Mouse (Mus musculus): ENCODE results near the gene Dmac2.

The Dmac2 gene

GRCm38 (mm10) chr7:25615706-25616011 lies 3.6 kb upstream of the Dmac2 start, which contains the start of gene Erich4:
Gene Erich4 (minus strand): TSS chr7:25615892.
- no peak for DNase-seq (ENCODE audit: inconsistent ontology term)

GRCm38 (mm10) chr7:25617376-25618160 lies 1.6 kb upstream of the Dmac2 start:
- no peak for DNase-seq (ENCODE audit: inconsistent ontology term)

GRCm38 (mm10) chr7:25619722-25619991 lies 443 bp downstream of the Dmac2 start:
- no peak for DNase-seq (ENCODE audit: inconsistent ontology term)

DNA sequence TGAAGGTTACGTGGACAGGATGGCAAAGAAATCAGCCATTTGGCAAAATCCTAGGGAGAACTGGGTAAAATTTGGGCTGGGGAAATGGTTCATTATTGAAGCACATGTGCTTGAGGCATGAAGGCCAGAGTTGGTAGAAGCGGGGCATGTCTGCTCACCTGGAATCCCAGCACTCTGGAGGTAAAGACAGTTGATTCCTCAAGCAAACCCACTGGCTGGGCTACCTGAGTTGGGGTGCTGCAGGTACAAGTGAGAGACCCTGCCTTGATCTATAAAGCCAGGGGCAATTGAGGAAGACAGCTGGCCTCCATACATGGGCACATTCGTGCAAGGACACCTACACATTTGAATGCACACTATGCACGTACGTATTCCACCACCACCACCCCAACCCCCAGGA lies 887 bp downstream of the Dmac2 start:
- DNase-seq (ENCODE audit: inconsistent ontology term) = no peak

GRCm38 (mm10) chr7:25620751-25621150 lies 1.5 kb downstream of the Dmac2 start:
- no peak for DNase-seq (ENCODE audit: inconsistent ontology term)

- no peak for DNase-seq (ENCODE audit: inconsistent ontology term)
Measured at GRCm38 (mm10) chr7:25623857-25624370, 4.7 kb downstream of the Dmac2 start.

DNA sequence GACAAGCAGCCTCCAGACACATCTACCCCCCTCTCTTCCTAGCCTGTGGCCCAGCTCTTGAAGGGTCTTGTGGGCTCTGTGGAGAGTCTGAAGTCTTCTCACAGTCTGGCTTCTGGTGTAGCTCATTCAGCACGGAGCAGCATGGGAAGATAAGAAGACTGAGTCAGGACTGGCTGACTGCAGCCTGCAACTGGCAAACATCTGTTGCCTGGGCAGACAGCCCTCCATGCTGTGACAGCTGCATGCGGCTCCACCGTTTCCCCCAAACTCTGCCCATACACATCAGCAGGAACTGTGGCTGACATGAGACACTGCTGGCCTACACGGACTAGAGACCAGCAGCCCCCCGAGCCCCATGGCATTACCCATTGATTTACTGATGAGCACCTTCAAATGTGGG lies 5.6 kb downstream of the Dmac2 start:
- DNase-seq (ENCODE audit: inconsistent ontology term) = no peak

DNA sequence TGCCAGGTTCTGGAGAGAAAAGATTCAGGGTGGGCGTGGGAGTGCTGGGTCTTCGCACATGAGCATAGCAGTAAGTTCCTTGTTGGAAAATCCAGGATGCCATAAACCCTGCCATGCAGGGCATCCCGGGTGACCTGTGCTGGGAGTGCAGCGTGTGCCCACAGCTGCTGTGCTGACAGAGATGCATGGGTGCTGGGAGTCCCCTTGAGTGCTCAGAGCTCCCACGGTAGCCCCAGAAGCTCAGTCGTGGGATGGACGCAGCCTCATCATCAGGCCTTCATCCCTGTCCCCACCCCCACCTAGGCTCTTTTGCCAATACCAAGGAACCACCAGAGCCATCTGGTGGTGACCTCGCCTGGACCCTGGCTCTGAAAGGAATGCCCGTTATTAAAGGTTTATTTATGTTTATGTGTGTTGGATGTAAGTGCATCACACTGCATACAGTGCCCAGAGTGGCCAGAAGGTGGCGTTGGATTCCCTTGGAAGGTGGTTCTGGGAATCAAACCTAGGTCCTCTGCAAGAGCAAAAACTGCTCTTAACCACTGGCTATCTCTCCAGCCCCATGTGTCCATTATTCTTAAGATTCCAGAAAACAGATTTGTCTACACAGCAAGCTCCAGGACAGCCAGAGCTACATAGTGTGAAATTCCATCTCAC lies 6.5 kb downstream of the Dmac2 start:
- no peak for DNase-seq (ENCODE audit: inconsistent ontology term)

- no peak for DNase-seq (ENCODE audit: inconsistent ontology term)
Measured at GRCm38 (mm10) chr7:25626509-25627430, 7.6 kb downstream of the Dmac2 start, which contains the start of gene B3gnt8. Gene B3gnt8 (plus strand): TSS chr7:25626654.

DNA sequence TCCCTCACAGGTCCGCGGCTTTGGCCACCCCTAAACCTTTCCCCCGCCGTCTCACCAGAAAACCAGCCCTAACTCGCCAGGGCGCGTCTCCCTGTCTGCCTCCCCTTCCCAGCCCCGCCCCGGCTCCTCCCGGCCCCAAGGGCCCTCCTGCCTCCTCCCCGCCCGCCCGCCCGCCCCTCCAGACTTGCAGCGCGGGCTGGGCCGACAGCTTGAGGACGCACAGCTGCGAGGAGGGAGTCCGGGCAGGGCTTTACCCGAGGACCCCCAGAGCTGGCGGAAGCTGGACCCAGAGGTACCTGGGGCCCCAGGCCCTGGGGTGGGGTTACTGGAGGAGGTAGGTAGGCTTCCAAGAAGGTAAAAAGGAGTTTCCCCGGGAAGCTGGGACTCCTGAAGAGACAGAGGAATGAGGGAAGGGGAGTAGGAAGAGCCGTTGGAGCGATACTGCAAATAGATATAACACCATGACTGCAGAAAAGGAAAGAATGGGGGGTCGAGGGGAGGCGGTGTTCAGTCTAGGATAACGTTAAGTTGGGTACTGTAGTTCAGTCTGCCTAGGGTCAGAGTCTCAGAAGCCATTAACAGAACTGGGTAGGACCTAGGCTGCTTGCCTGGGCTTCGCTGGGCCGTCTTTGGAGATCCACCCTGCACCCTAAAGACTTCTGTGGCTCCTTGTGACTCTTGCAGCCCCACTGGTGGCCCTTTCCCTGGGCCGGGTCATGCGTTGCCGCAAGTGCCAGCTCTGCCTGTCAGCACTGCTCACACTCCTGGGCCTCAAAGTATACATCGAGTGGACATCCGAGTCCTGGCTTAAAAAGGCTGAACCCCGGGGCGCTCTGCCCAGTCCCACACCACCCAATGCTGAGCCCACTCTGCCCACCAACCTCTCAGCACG lies 8.5 kb downstream of the Dmac2 start:
- peak; percentile 62 for DNase-seq (ENCODE audit: inconsistent ontology term)

DNA sequence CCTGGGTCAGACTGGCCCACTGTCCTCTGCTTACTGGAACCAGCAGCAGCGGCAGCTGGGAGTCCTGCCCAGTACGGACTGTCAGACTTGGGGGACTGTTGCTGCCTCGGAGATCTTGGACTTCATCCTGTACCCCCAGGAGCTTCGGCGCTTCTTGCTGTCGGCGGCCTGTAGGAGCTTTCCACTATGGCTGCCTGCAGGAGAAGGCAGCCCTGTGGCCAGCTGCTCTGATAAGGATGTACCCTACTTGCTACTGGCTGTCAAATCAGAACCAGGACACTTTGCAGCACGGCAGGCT lies 9.1 kb downstream of the Dmac2 start:
- DNase-seq (ENCODE audit: inconsistent ontology term) = no peak

DNA sequence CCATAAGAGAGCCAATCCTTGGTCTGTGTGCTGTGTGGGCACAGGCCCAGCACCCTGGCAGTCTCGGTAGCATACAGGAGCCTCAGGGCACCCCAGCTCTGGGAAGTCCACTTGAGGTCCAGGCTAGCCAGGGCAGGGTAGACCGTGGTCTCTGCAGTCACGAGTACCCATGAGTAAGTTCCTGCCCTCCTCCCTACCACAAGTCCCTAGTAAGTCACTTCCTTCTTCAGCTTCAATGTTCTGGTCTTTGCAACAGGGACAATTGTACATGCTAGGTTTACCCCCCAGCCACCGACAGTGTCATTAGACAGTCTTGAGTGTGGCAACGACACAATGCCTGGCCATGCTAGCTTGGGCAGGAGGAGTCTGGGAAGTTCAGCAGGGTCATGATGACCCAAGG lies 13.5 kb downstream of the Dmac2 start:
- no peak for DNase-seq (ENCODE audit: inconsistent ontology term)

GRCm38 (mm10) chr7:25636373-25636772 lies 17.2 kb downstream of the Dmac2 start:
- DNase-seq (ENCODE audit: inconsistent ontology term) = no peak

DNA sequence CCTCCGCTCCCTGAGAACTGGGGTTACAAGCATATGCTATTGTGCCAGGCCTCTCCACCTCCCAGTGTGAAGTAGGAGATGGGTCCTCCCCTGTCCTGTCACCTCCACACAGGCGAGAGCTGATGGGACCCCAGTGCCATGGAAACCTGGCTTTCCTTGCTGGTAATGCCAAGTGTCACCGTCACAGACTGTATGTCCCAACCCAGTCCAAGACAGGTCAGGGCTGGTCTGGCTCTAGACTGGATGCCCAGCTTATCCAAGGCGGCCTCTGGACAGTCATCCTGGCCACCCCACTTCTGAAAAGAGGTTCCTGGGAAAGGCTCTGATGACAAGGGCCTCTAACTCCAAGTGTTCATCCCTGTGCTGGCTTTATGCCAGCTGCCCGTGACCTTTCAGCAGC lies 17.9 kb downstream of the Dmac2 start:
- no peak for DNase-seq (ENCODE audit: inconsistent ontology term)

GRCm38 (mm10) chr7:25639754-25640153 lies 20.5 kb downstream of the Dmac2 start:
- DNase-seq (ENCODE audit: inconsistent ontology term) = no peak

DNA sequence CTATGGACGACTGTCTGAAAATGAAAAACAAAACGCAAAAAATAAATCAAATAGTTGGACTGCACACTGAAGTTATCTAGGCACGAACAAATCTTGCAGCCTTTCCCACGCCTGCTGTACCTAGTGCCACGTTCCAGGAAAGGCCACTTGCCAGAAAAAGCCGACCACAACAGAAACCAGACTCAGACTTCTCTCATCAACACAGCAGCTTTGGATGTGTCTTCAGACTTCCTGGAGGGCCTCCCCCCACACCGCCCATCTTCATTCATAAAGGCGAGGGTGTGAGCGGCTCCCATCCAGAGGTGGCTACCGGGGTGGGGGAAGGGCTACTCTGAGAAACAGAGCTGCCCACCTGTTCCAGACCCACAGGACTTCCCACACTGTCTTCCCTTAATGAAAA lies 24.9 kb downstream of the Dmac2 start:
- no peak for DNase-seq (ENCODE audit: inconsistent ontology term)

DNA sequence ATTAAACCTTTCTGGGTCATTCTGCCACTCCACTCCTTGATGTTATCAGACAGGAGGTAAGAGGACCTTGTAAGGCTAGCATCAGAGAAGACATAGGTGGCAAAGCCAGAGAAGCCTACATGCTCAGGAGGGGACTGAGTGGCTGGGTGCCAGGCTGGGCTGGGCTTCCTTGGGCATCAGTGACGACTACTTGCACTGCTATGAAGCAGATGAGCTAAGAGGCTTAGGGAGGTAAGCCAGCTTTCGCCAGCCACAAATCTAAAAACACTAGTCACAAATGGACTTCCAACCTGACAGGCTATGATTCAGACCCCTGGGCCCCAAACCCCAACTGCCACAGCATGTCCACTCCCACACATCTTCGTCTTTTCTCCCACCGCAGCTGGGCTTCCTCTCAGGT lies 25.4 kb downstream of the Dmac2 start:
- DNase-seq (ENCODE audit: inconsistent ontology term) = peak; percentile 22

GRCm38 (mm10) chr7:25645074-25645473 lies 25.9 kb downstream of the Dmac2 start:
- no peak for DNase-seq (ENCODE audit: inconsistent ontology term)

DNA sequence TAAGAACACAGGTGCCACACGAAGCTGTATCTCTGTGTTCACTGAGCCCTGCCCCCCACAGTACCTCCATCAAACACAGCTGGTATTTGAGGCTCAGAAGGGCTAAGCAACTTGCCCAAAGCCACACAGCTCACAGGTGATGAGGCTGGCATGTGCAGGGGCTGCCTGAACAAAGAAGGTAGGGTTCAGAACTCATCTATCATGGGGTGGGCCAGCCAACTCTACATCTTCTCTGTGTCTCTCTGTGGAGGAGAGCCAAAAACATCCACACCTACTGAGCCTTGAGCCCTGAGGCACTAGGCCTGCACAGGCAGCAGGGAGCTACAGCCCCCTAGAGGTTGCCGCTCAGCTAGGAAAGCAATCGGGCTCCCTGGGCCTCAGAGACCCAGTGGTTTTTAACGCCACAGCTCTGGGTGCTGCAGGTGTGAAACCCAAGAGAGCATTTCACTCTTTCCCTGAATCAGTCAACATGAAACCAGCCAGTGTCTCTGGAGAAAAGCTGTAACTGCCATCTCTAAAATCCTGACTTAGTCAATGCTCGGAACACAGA lies 28.4 kb downstream of the Dmac2 start:
- DNase-seq (ENCODE audit: inconsistent ontology term) = no peak

GRCm38 (mm10) chr7:25649839-25650238 lies 30.6 kb downstream of the Dmac2 start:
- DNase-seq (ENCODE audit: inconsistent ontology term) = no peak

DNA sequence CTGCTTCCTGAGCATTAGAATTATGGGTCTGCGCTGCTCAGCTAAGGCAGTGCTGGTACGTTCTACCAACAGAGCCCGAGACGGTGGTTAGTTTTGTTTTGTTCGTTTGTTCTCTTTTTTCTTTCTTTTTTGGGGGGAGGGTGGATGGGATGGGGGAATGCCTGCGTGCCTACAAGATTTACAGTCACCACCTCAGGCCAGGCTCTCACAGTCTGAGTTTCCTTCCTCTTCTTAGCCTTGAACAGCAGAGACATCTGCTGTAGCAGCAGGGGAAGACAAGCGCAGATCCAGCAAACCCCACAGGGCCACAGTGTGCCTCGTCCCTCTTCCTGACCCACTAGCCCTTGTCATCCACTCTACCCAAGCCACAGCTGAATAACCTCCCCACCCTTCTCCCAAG lies 32.1 kb downstream of the Dmac2 start:
- DNase-seq (ENCODE audit: inconsistent ontology term) = no peak

Data from Muller cell, postnatal 12 days (primary cell).